Mouse (Mus musculus): Measurements from ENCODE around the gene Ros1. TPM values are rescaled to one million over a fixed set of nuclear protein-coding genes. Genes with fewer than 3 reads are reported as not detected.

Gene Ros1
- polyA plus RNA-seq, 1 experiment from 2014 or later: not detected

- Histone ChIP-seq H3K4me2 (replicated peaks) (no peak overlapping the region), H3K4me1 (no peaks in the 10 kb centered on the region), H3K9ac (replicated peaks) (no peak overlapping the region), H3K27me3 (no peaks in the 10 kb centered on the region), H3K36me3 (no peaks in the 10 kb centered on the region), H3K9me3 (no peaks in the 10 kb centered on the region), H3K27ac (replicated peaks) (no peak overlapping the region), H3K4me3 (no peak overlapping the region)
- no peak for ATAC-seq (ENCODE audit: low FRiP score, low read depth)
- WGBS: 66% methylated on average over 2 of the region's 2 CpGs
Observed at GRCm38 (mm10) chr10:52130762-52131161, 64.3 kb downstream of the Ros1 start.

GRCm38 (mm10) chr10:52128874-52129412, 66.1 kb downstream of the Ros1 start:
- H3K27me3 ChIP-seq: no peaks in the 10 kb centered on the region
- ATAC-seq (ENCODE audit: low FRiP score, low read depth): no peak
- no peak overlapping the region for H3K27ac ChIP-seq (replicated peaks)
- WGBS: 53% methylated on average over 5 of the region's 5 CpGs
- H3K9me3 ChIP-seq: no peaks in the 10 kb centered on the region
- H3K4me2 ChIP-seq (replicated peaks): no peak overlapping the region
- H3K36me3 ChIP-seq: no peaks in the 10 kb centered on the region
- H3K4me1 ChIP-seq: no peaks in the 10 kb centered on the region
- no peak overlapping the region for H3K9ac ChIP-seq (replicated peaks)
- H3K4me3 ChIP-seq: no peak overlapping the region

DNA sequence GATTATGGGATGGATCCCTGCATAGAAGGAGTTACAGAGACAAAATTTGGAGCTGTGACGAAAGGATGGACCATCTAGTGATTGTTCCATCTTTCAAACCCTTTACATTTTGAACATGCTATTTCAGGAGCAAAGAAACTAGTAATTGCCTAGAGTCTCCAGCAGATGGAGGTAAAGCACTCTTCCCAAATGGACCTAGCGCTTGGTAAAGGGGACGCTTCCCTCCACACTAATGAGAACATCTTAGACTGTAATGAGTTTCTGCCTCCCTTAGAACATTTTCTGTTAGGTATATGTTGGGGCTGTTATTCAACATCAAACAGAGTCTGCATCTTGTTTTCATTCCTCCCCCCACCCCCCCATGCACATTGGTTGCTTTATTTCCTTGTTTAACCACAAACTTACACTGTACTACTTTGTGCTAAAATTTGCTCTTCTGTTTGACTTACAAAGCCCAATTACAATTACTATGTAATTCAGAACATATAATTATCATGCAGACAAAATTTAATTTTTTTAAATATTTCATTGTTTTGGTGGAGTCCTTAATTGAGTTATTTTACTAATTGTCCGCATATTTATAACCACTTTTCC, 88.8 kb downstream of the Ros1 start:
- peak; percentile 85 for ATAC-seq (ENCODE audit: low FRiP score, low read depth)
- WGBS: 42% methylated on average over 4 of the region's 4 CpGs
- H3K4me1 ChIP-seq: no peaks in the 10 kb centered on the region

DNA sequence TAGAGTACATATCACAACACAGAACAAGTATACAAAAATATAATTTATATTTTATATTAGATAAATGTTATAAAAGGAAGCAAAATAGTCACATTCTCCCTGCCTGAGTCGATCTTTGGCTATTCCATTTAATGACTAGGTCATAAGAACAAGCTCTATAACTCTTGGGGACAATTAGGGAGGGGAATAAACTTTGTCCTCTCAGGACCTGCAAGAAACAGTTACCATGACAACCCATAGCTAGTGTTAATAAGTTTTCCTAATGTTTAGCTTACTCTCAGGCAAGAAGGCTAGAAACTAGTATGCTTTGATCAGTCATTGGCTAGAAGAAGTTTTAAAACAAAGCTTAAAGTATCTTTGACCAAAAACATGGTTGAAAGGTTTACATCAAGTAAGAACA, 93.8 kb downstream of the Ros1 start:
- no peak overlapping the region for H3K4me2 ChIP-seq (replicated peaks)
- no peaks in the 10 kb centered on the region for H3K36me3 ChIP-seq
- H3K4me3 ChIP-seq: no peak overlapping the region
- no peak overlapping the region for H3K27ac ChIP-seq (replicated peaks)
- no peaks in the 10 kb centered on the region for H3K4me1 ChIP-seq
- no peaks in the 10 kb centered on the region for H3K27me3 ChIP-seq
- WGBS: 78% methylated on average over 1 of the region's 1 CpGs
- H3K9ac ChIP-seq (replicated peaks): no peak overlapping the region
- no peaks in the 10 kb centered on the region for H3K9me3 ChIP-seq
- no peak for ATAC-seq (ENCODE audit: low FRiP score, low read depth)

More for the DNA sequence above, 88.8 kb downstream of the Ros1 start:
- no peak overlapping the region for H3K9ac ChIP-seq (replicated peaks)
- H3K27ac ChIP-seq (replicated peaks): no peak overlapping the region
- no peaks in the 10 kb centered on the region for H3K27me3 ChIP-seq
- H3K4me2 ChIP-seq (replicated peaks): no peak overlapping the region
- no peaks in the 10 kb centered on the region for H3K36me3 ChIP-seq
- H3K9me3 ChIP-seq: no peaks in the 10 kb centered on the region
- no peak overlapping the region for H3K4me3 ChIP-seq

DNA sequence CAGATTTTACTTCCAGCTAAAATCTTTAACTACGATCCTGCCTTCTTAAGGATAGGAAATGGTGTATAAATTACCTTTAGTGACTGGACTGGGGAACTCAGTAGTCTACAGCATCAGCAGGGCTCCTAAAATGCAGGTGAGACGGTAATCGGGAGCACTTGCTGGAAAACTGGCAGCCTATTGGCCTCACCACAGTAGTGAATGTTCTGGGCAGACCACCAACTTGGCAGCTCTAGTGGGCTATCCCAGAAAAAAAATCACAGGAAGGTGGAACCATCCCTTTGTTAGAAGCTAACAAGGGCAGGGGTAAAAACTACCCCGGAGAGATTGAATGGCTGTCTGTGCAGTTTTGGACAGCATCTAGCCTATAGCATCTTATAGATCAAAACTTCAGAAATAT, 102.9 kb downstream of the Ros1 start:
- Histone ChIP-seq H3K27me3 (no peaks in the 10 kb centered on the region), H3K4me1 (no peaks in the 10 kb centered on the region), H3K4me3 (no peak overlapping the region), H3K27ac (replicated peaks) (no peak overlapping the region), H3K4me2 (replicated peaks) (no peak overlapping the region), H3K9ac (replicated peaks) (no peak overlapping the region), H3K9me3 (no peaks in the 10 kb centered on the region), H3K36me3 (no peaks in the 10 kb centered on the region)
- WGBS: 89% methylated on average over 4 of the region's 4 CpGs
- ATAC-seq (ENCODE audit: low FRiP score, low read depth): no peak

GRCm38 (mm10) chr10:52086681-52087080, 108.4 kb downstream of the Ros1 start:
- Histone ChIP-seq H3K9ac (replicated peaks) (no peak overlapping the region), H3K4me3 (no peak overlapping the region), H3K27ac (replicated peaks) (no peak overlapping the region), H3K27me3 (no peaks in the 10 kb centered on the region), H3K4me2 (replicated peaks) (no peak overlapping the region), H3K4me1 (no peaks in the 10 kb centered on the region), H3K9me3 (no peaks in the 10 kb centered on the region), H3K36me3 (no peaks in the 10 kb centered on the region)
- 89% methylated on average over 6 of the region's 6 CpGs for WGBS
- ATAC-seq (ENCODE audit: low FRiP score, low read depth): no peak

GRCm38 (mm10) chr10:52072482-52072881, 122.6 kb downstream of the Ros1 start:
- H3K4me1 ChIP-seq: no peaks in the 10 kb centered on the region
- no peaks in the 10 kb centered on the region for H3K27me3 ChIP-seq
- no peak overlapping the region for H3K4me3 ChIP-seq
- H3K9ac ChIP-seq (replicated peaks): no peak overlapping the region
- ATAC-seq (ENCODE audit: low FRiP score, low read depth): peak; percentile 62; the same call in 1 of the 2 replicates
- H3K27ac ChIP-seq (replicated peaks): no peak overlapping the region
- H3K4me2 ChIP-seq (replicated peaks): no peak overlapping the region
- no peaks in the 10 kb centered on the region for H3K9me3 ChIP-seq
- H3K36me3 ChIP-seq: no peaks in the 10 kb centered on the region

GRCm38 (mm10) chr10:52048287-52048686, 146.8 kb downstream of the Ros1 start:
- Histone ChIP-seq H3K27me3 (no peaks in the 10 kb centered on the region), H3K9me3 (no peaks in the 10 kb centered on the region), H3K4me1 (no peaks in the 10 kb centered on the region), H3K36me3 (no peaks in the 10 kb centered on the region), H3K4me2 (replicated peaks) (no peak overlapping the region), H3K27ac (replicated peaks) (no peak overlapping the region), H3K9ac (replicated peaks) (no peak overlapping the region), H3K4me3 (no peak overlapping the region)
- ATAC-seq (ENCODE audit: low FRiP score, low read depth): no peak
- WGBS: 80% methylated on average over 3 of the region's 3 CpGs

DNA sequence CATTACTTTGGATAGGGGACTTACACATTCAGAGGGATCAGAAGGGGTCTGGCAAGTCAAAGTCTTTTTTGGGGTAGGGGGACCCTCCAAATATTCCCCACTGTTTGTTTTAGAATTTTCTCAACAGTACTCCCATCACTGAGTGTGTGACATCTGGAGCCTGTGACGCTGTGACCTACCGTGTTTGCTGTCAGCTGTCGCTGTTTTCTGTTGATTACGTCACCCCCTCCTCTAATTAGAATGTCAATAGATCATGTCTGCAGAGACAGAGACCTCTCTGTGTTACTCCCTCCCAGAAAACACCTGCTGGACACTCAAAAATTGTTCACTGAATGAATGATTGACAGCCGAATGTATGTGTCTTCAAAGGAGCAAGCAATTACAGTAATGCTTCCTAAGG, 152.0 kb downstream of the Ros1 start:
- 78% methylated on average over 5 of the region's 5 CpGs for WGBS
- Histone ChIP-seq H3K27ac (replicated peaks) (no peak overlapping the region), H3K4me1 (no peaks in the 10 kb centered on the region), H3K4me2 (replicated peaks) (no peak overlapping the region), H3K9me3 (no peaks in the 10 kb centered on the region), H3K4me3 (no peak overlapping the region), H3K27me3 (no peaks in the 10 kb centered on the region), H3K36me3 (no peaks in the 10 kb centered on the region), H3K9ac (replicated peaks) (no peak overlapping the region)
- no peak for ATAC-seq (ENCODE audit: low FRiP score, low read depth)

DNA sequence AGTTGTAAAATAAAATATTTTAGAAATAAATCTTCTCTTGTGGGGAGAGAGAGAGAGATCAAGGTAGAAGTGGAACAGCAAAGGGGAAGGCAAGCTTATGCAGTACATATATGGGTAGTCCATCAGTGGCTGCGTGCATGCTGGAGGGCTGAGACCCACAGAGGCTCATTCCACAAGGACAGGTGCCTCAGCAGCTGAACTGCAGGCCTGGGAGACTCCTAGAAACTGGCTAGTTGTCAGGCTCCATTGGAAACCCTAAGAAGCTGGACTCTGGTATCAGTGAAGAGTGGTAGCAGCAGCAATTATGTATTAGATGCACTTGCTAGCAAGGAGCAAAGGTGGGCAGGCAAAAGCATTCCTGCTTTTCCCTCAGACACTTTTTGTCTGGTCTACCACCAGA, 155.7 kb downstream of the Ros1 start:
- no peak overlapping the region for H3K27ac ChIP-seq (replicated peaks)
- no peaks in the 10 kb centered on the region for H3K4me1 ChIP-seq
- 72% methylated on average over 1 of the region's 1 CpGs for WGBS
- H3K9me3 ChIP-seq: no peaks in the 10 kb centered on the region
- no peak overlapping the region for H3K4me3 ChIP-seq
- no peak for ATAC-seq (ENCODE audit: low FRiP score, low read depth)
- no peaks in the 10 kb centered on the region for H3K36me3 ChIP-seq
- H3K4me2 ChIP-seq (replicated peaks): no peak overlapping the region
- no peaks in the 10 kb centered on the region for H3K27me3 ChIP-seq
- no peak overlapping the region for H3K9ac ChIP-seq (replicated peaks)

DNA sequence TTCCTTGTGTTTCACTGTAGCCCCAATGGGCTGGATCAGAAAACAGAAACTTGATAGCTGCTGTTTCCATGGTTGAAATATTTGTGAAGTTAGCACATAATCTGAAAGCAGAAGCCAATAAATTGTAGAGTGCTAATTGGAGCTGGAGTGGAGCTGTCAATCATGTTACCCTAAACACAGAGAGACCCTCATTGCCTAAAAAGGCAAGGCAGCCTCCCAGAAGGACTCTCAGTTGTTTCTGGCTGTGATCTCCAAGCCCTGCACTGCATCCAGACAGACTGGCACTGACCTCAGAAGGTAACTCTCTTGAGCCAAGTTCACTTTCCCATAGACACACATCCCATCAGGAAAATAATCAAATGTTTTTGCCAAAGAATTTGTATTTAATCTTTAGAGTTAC, 161.3 kb downstream of the Ros1 start:
- H3K9me3 ChIP-seq: no peaks in the 10 kb centered on the region
- H3K4me1 ChIP-seq: 0 out of 2 replicates have a peak, but pooled peaks cover 5% of the 10 kb centered on the region
- ATAC-seq (ENCODE audit: low FRiP score, low read depth): no peak
- H3K36me3 ChIP-seq: no peaks in the 10 kb centered on the region
- peaks cover 33% of the 10 kb centered on the region for H3K27me3 ChIP-seq
- H3K4me3 ChIP-seq: no peak overlapping the region
- H3K9ac ChIP-seq (replicated peaks): no peak overlapping the region
- no peak overlapping the region for H3K4me2 ChIP-seq (replicated peaks)
- no peak overlapping the region for H3K27ac ChIP-seq (replicated peaks)

GRCm38 (mm10) chr10:52029421-52030080, 165.5 kb downstream of the Ros1 start:
- H3K4me2 ChIP-seq (replicated peaks): 0 out of 2 replicates have a peak overlapping the region, but pooled peaks have one; percentile 1
- WGBS: 2% methylated on average over 10 of the region's 10 CpGs
- no peak overlapping the region for H3K27ac ChIP-seq (replicated peaks)
- H3K9ac ChIP-seq (replicated peaks): no peak overlapping the region
- H3K4me3 ChIP-seq: no peak overlapping the region
- no peak for ATAC-seq (ENCODE audit: low FRiP score, low read depth)
- H3K36me3 ChIP-seq: no peaks in the 10 kb centered on the region
- H3K4me1 ChIP-seq: peaks cover 15% of the 10 kb centered on the region
- H3K9me3 ChIP-seq: no peaks in the 10 kb centered on the region
- peaks cover 73% of the 10 kb centered on the region for H3K27me3 ChIP-seq
